Mouse (Mus musculus) monocyte, adult 5-6 weeks (primary cell): ENCODE data around the gene Ltc4s. TPM values are rescaled to one million over a fixed set of nuclear protein-coding genes. Genes with fewer than 3 reads are reported as not detected.

Source experiments
- ATAC-seq: fragments of 153-309, 156-312 bp; replicated peaks from 2 replicates; pipeline ENCODE4 v1.8.0; 2017; ENCODE audit warnings: mild to moderate bottlenecking; ENCODE audit not compliant: low TSS enrichment, insufficient number of reproducible peaks, severe bottlenecking, poor library complexity, low FRiP score
- total RNA-seq: library from RNA; stranded (forward); fragments of 200-1000, 200-491, 200-594 nt; gene quantifications from 3 replicates; pipeline ENCODE4 v1.2.3, GENCODE M21; 2017

The Ltc4s gene
- total RNA-seq, 1 experiment from 2014 or later, result not detected

DNA sequence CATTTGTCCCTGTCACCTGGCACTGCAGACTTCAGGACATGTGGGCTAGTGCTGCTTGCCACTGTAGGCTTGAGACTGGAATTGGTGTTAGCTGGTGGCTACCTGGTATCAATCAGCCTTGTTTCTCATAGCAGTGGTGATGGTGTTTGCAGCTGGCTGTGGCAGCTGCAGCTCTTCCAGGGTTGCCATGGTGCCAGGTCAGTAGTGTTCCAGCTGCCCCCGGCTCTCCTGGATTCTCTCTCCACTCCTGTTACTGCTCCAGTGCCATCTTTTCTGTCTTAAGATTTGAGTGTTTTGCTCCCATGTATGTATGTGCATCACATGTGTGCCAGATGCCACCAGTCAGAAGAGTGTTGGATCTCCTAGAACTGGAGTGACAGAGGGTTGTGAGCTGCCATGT, 15.0 kb upstream of the Ltc4s start:
- no peak for ATAC-seq

GRCm38 (mm10) chr11:50252684-50253265, 14.4 kb upstream of the Ltc4s start:
- no peak for ATAC-seq

- ATAC-seq, result no peak
Observed at GRCm38 (mm10) chr11:50252166-50252565, 13.8 kb upstream of the Ltc4s start.

GRCm38 (mm10) chr11:50248473-50249171, 10.2 kb upstream of the Ltc4s start:
- no peak for ATAC-seq

DNA sequence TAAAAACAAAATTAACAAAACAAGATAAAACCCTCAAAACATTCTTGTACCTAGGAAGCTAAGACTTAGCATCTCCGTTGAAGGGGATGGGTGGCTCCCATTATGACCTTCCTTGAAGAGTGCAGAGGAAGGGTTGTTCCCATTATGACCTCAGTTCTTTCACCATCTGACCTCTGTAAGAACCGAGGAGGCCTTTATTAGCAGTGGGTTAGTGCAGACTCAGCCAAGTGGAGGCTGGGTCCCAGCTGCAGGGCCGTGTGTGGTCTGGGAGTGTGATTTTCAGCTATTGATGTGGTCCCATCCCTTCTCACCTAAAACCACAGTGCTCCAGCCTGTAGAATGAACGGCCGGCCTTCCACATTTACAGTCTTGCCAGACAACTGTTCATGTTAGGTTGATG, 6.9 kb upstream of the Ltc4s start:
- peak; percentile 80 for ATAC-seq

DNA sequence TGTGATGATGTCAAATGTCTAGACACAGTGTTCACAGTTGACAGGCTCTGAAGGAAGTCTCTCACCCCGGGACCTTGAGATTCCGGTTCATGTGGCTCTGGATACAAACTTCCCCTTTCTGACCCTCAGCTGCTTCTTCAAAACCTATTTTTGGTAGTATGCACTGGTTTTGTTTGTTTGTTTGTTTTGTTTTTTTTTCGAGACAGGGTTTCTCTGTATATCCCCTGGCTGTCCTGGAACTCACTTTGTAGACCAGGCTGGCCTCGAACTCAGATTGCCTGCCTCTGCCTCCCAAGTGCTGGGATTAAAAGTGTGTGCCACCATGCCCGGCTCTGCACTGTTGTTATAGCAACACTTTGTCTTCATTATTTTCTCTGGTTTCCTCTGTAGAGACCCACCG, 5.5 kb upstream of the Ltc4s start:
- peak; percentile 58 for ATAC-seq

- no peak for ATAC-seq
Observed at GRCm38 (mm10) chr11:50240235-50240911, 2.0 kb upstream of the Ltc4s start.

DNA sequence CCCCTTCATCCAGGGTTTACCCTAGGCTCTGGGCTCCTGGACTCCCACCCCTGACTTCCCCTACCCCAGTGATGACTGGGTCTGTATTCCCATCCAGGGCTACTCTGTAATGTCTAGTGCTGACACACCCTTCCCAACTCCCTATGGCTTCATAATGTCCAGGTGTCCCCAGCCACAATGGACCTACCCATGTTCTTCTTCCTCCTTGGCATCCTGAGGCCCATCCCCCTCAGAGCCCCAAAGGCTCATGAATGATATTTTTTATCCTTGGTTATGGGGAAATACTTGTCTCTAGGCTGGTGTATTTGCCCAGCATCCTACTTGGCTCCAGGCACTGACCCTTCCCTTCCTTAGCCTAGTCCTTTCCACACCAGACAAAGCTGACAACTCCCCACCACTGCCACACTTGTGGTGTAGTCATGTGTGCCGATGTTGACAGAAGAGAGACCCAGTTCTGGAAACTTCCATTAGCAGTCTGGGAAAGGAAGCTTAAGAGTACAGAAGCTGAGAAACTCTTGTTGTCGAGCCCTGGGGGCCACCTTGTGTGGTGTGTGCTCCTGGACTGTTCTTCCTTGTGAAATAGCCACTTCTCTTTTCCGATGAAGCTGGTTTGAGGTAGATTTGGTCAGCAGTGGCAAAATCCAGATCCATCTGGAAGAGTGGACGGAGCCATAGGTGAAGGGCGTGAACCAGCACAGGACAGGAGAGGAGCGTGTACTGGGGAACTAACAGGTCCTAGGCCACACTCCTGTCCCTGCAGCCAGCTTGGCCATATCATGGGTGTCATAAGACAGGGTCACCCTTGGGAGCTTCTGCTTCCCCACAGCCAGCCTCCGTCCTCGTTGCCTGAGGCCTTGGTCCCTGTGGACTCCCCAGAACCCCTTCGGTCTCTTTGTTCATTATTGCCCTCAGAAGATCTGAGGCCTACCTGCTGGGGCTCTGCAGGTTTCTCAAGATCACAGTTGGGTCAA, 690 bp upstream of the Ltc4s start:
- ATAC-seq, result peak; percentile 11; the same call in 1 of the 2 replicates

DNA sequence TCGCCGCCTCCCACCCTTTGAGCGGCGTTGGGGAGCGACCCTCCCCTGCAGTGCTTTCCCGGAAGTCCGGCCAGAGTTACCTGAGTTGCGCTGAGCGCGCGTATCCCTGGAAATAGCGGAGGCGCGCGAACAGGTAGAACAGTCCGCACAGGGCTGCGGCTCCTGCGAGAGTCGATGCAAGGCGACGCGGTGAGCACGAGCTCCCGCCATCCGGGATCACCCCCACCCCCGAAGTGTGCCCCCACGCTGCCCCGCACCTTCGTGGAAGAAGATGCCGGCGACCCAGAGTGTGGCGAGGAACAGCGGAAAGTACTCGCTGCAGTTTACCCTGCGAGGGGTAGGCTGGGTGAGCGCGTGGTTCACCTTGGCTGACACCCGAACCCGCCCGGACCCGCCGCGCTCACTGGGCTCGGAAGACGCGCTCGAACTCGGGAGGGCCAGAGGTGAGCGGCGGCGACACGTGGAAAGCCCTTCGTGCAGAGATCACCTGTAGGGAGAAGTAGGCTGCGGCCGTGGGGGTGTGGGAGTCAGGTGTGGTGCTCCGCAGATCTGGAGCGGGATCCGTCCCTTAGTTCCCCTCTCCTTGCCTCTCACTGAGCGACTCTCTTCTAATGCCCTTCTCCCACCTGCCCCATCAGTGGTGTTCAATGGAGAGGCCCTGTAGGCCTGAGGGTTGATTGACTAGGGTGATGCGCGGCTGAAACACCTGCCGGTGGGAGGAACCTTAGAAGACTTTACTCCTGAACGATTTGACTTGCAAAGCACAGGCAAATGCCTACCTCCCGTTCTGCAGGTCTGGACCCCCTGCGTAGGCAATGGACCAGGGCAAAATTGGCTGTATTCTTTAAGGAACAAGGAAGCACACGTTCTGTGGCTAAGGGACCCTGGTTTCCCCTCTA, 1.2 kb downstream of the Ltc4s start:
- ATAC-seq, result no peak

GRCm38 (mm10) chr11:50236540-50236936, 1.9 kb downstream of the Ltc4s start:
- peak; percentile 63 for ATAC-seq

DNA sequence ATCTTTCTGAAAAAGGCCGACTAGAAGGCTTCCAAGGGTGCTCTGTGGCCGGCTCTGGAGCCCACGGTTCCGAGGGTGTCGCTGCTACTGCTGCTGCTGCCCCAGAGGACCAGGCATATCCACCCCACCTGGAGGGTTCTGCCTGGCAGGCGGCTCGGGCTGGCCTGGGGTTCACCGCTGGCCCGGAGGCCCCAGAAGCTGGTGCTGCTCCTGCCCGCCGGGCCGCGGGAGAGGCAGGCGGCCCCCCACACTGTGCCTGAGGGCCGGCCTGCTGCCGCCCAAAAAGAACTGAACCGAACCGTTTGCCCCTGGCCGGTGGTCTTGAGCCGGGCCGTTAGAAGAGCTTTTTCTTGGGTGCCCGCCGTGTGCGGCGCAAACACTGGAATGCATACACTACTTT, 3.8 kb downstream of the Ltc4s start:
- no peak for ATAC-seq

GRCm38 (mm10) chr11:50233993-50234392, 4.4 kb downstream of the Ltc4s start:
- ATAC-seq, result no peak

GRCm38 (mm10) chr11:50233022-50233421, 5.4 kb downstream of the Ltc4s start:
- ATAC-seq, result no peak

GRCm38 (mm10) chr11:50231411-50231810, 7.0 kb downstream of the Ltc4s start:
- ATAC-seq, result no peak

- no peak for ATAC-seq
Observed at GRCm38 (mm10) chr11:50230481-50231304, 7.7 kb downstream of the Ltc4s start.

DNA sequence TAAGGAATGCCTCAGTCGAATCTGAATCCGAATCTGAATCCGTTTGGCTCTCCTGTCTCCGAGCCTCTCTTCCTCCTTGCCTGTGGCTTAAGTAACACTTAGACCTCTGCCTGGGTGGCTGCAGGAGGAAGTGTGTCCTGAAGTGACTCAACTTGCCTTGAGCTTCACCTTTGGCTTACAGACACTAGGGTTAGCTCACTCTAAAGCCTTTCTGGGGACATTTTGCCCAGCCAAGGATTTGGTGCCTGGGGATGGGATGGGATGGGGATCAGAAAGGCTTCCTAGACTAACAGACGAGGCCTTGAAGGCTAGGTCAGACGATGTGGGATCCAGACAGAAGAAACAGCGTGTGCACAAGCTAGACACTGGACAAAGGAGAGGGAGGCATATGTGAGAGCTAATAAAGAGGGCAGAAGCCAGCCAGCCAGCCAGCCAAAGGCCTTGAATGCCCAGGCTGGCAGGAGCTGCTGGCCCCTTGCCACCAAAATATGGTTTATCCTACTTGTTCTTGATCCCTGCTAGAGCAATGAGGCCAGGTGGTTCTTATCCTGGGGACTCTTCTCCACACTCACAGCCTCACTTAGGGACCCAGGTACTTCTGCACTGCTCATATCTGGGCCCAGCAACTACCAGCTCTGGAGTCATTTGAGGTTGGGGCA, 9.0 kb downstream of the Ltc4s start:
- peak; percentile 59 for ATAC-seq

- no peak for ATAC-seq
Observed at GRCm38 (mm10) chr11:50228772-50229171, 9.6 kb downstream of the Ltc4s start.
